Mouse (Mus musculus): Measurements from ENCODE around the gene Ccdc12.

The Ccdc12 gene

GRCm38 (mm10) chr9:110742295-110742950, 86.1 kb downstream of the Ccdc12 start:
- no peak for DNase-seq (ENCODE audit: low spot score in 2 of 2)

GRCm38 (mm10) chr9:110742951-110743455, 86.7 kb downstream of the Ccdc12 start:
- no peak for DNase-seq (ENCODE audit: low spot score in 2 of 2)

- no peak for DNase-seq (ENCODE audit: low spot score in 2 of 2)
Observed at GRCm38 (mm10) chr9:110743456-110744323, 87.4 kb downstream of the Ccdc12 start.

- DNase-seq (ENCODE audit: low spot score in 2 of 2): no peak
Observed at GRCm38 (mm10) chr9:110745752-110746151, 89.4 kb downstream of the Ccdc12 start.

GRCm38 (mm10) chr9:110746238-110746637, 89.9 kb downstream of the Ccdc12 start:
- DNase-seq (ENCODE audit: low spot score in 2 of 2): no peak

- no peak for DNase-seq (ENCODE audit: low spot score in 2 of 2)
Observed at GRCm38 (mm10) chr9:110746961-110747360, 90.7 kb downstream of the Ccdc12 start, which contains the start of gene Pth1r. Gene Pth1r, minus strand, starts transcription at chr9:110747145.

GRCm38 (mm10) chr9:110748451-110748850, 92.1 kb downstream of the Ccdc12 start:
- DNase-seq (ENCODE audit: low spot score in 2 of 2): no peak

GRCm38 (mm10) chr9:110750404-110751187, 94.3 kb downstream of the Ccdc12 start:
- peak in 1 of 2 experiments; percentile 40 for DNase-seq (ENCODE audit: low spot score in 2 of 2)

GRCm38 (mm10) chr9:110751412-110751811, 95.1 kb downstream of the Ccdc12 start:
- no peak for DNase-seq (ENCODE audit: low spot score in 2 of 2)

- DNase-seq (ENCODE audit: low spot score in 2 of 2): no peak
Observed at GRCm38 (mm10) chr9:110752917-110753435, 96.7 kb downstream of the Ccdc12 start.

- peak in 1 of 2 experiments; percentile 58 for DNase-seq (ENCODE audit: low spot score in 2 of 2)
Observed at GRCm38 (mm10) chr9:110753773-110754172, 97.5 kb downstream of the Ccdc12 start.

GRCm38 (mm10) chr9:110757816-110758215, 101.5 kb downstream of the Ccdc12 start:
- DNase-seq (ENCODE audit: low spot score in 2 of 2): no peak

- DNase-seq (ENCODE audit: low spot score in 2 of 2): peak; percentile 85 to 90
Observed at GRCm38 (mm10) chr9:110758605-110759004, 102.3 kb downstream of the Ccdc12 start.

GRCm38 (mm10) chr9:110759265-110759664, 103.0 kb downstream of the Ccdc12 start:
- peak; percentile 34 to 69 for DNase-seq (ENCODE audit: low spot score in 2 of 2)

- no peak for DNase-seq (ENCODE audit: low spot score in 2 of 2)
Observed at GRCm38 (mm10) chr9:110760886-110761285, 104.6 kb downstream of the Ccdc12 start.
